Mouse (Mus musculus) forebrain, embryonic 16.5 days (tissue): Measurements from ENCODE around the gene Umad1. TPM values are rescaled to one million over a fixed set of nuclear protein-coding genes. Genes with fewer than 3 reads are reported as not detected.

ENCODE experiments used
- ATAC-seq: fragments of 200-750 bp; cut with Nextera tagmentation; 2 replicates; pipeline ENCODE4 v1.8.0; 2017; ENCODE audit warnings: mild to moderate bottlenecking, moderate library complexity
- H3K27ac ChIP-seq: fragments of 300-500 bp; sonication (generic); 2 replicates; pipeline ENCODE4 v1.5.1; 2014; ENCODE audit warnings: low read length, control low read depth
- H3K27me3 ChIP-seq: fragments of 300-500 bp; sonication (generic); replicated peaks from 2 replicates; pipeline ENCODE4 v1.6.1; 2014; ENCODE audit warnings: low read length; ENCODE audit not compliant: control insufficient read depth, insufficient read depth
- H3K36me3 ChIP-seq: fragments of 300-500 bp; sonication (generic); 2 replicates; pipeline ENCODE4 v1.6.1; 2014; ENCODE audit not compliant: control insufficient read depth, insufficient read depth
- H3K4me1 ChIP-seq: fragments of 300-500 bp; sonication (generic); replicated peaks from 2 replicates; pipeline ENCODE4 v1.6.1; 2014; ENCODE audit warnings: low read length; ENCODE audit not compliant: control insufficient read depth, insufficient read depth
- H3K4me2 ChIP-seq: fragments of 300-500 bp; sonication (generic); 2 replicates; pipeline ENCODE4 v1.6.1; 2014; ENCODE audit warnings: mild to moderate bottlenecking, low read length, control low read depth
- H3K4me3 ChIP-seq: fragments of 300-500 bp; sonication (generic); replicated peaks from 2 replicates; pipeline ENCODE4 v1.5.1; 2014; ENCODE audit warnings: mild to moderate bottlenecking, low read length, control low read depth
- H3K9ac ChIP-seq: fragments of 300-500 bp; sonication (generic); replicated peaks from 2 replicates; pipeline ENCODE4 v1.6.1; 2014; ENCODE audit warnings: low read depth, low read length, control low read depth
- H3K9me3 ChIP-seq: fragments of 300-500 bp; sonication (generic); 2 replicates; pipeline ENCODE4 v1.6.1; 2016; ENCODE audit warnings: low read length; ENCODE audit not compliant: control insufficient read depth
- WGBS: fragments of 180-500 bp; shearing (Covaris S2); extraction: QIAGEN DNeasy Blood & Tissue Kit; methylation state at CpG from one replicate; pipeline ENCODE4 v1.1.7; 2014; 5-methylcytosine and 5-hydroxymethylcytosine counted together
- polyA plus RNA-seq: library from polyadenylated mRNA; unstranded; fragments of >200 nt; fragmentation: Nextera tagmentation; extraction: Ambion mirVana; gene quantifications from 2 replicates; pipeline ENCODE4 v1.2.1, GENCODE M21; 2015

Gene Umad1
- polyA plus RNA-seq, 1 experiment from 2014 or later, result 46.0 TPM

GRCm38 (mm10) chr6:8393029-8393428, 133.9 kb downstream of the Umad1 start:
- 89% methylated on average over 4 of the region's 4 CpGs for WGBS
- Histone ChIP-seq H3K9ac (no peak overlapping the region), H3K36me3 (no peaks in the 10 kb centered on the region)

GRCm38 (mm10) chr6:8394044-8394443, 135.0 kb downstream of the Umad1 start:
- peak; percentile 28; the same call in 1 of the 2 replicates for ATAC-seq
- Histone ChIP-seq H3K9me3 (no peaks in the 10 kb centered on the region), H3K27me3 (no peaks in the 10 kb centered on the region), H3K4me2 (no peak overlapping the region), H3K9ac (no peak overlapping the region), H3K4me3 (no peak overlapping the region), H3K36me3 (no peaks in the 10 kb centered on the region), H3K27ac (no peak overlapping the region), H3K4me1 (peaks cover 5% of the 10 kb centered on the region)

More at GRCm38 (mm10) chr6:8393029-8393428, 133.9 kb downstream of the Umad1 start:
- H3K4me1 ChIP-seq, result peaks cover 5% of the 10 kb centered on the region
- H3K9me3 ChIP-seq, result no peaks in the 10 kb centered on the region
- ATAC-seq, result no peak
- no peak overlapping the region for H3K4me2 ChIP-seq
- no peaks in the 10 kb centered on the region for H3K27me3 ChIP-seq
- no peak overlapping the region for H3K27ac ChIP-seq
- no peak overlapping the region for H3K4me3 ChIP-seq

- H3K4me2 ChIP-seq, result no peak overlapping the region
- H3K9me3 ChIP-seq, result no peaks in the 10 kb centered on the region
- no peaks in the 10 kb centered on the region for H3K27me3 ChIP-seq
- H3K9ac ChIP-seq, result no peak overlapping the region
- H3K27ac ChIP-seq, result no peak overlapping the region
- ATAC-seq, result no peak
- 41% methylated on average over 4 of the region's 4 CpGs for WGBS
- H3K4me3 ChIP-seq, result no peak overlapping the region
- peaks cover 5% of the 10 kb centered on the region for H3K4me1 ChIP-seq
- no peaks in the 10 kb centered on the region for H3K36me3 ChIP-seq
These were observed 136.0 kb downstream of the Umad1 start for GRCm38 (mm10) chr6:8395061-8395460.

- 75% methylated on average over 7 of the region's 7 CpGs for WGBS
- peak; percentile 39; the same call in 1 of the 2 replicates for ATAC-seq
- no peak overlapping the region for H3K9ac ChIP-seq
- H3K4me2 ChIP-seq, result no peak overlapping the region
- no peaks in the 10 kb centered on the region for H3K9me3 ChIP-seq
- H3K27ac ChIP-seq, result peak overlapping the region; percentile 42
- no peak overlapping the region for H3K4me3 ChIP-seq
- peaks cover 5% of the 10 kb centered on the region for H3K4me1 ChIP-seq
- H3K36me3 ChIP-seq, result no peaks in the 10 kb centered on the region
- H3K27me3 ChIP-seq, result no peaks in the 10 kb centered on the region
These were observed 138.2 kb downstream of the Umad1 start for GRCm38 (mm10) chr6:8397252-8397651.

- Histone ChIP-seq H3K4me3 (no peak overlapping the region), H3K4me1 (peaks cover 5% of the 10 kb centered on the region), H3K4me2 (no peak overlapping the region), H3K9me3 (no peaks in the 10 kb centered on the region), H3K36me3 (peaks cover 2% of the 10 kb centered on the region; the same call in 1 of the 2 replicates), H3K27ac (peak overlapping the region; percentile 10; the same call in 1 of the 2 replicates), H3K27me3 (no peaks in the 10 kb centered on the region), H3K9ac (no peak overlapping the region)
- 16% methylated on average over 1 of the region's 1 CpGs for WGBS
- peak; percentile 26; the same call in 1 of the 2 replicates for ATAC-seq
These were observed 140.6 kb downstream of the Umad1 start for GRCm38 (mm10) chr6:8399710-8400109.

GRCm38 (mm10) chr6:8403127-8403526, 144.0 kb downstream of the Umad1 start:
- 91% methylated on average over 5 of the region's 5 CpGs for WGBS
- Histone ChIP-seq H3K27me3 (no peaks in the 10 kb centered on the region), H3K36me3 (peaks cover 2% of the 10 kb centered on the region; the same call in 1 of the 2 replicates), H3K4me2 (no peak overlapping the region), H3K9me3 (no peaks in the 10 kb centered on the region), H3K27ac (no peak overlapping the region), H3K9ac (no peak overlapping the region), H3K4me1 (no peaks in the 10 kb centered on the region; the same call in 1 of the 2 replicates), H3K4me3 (no peak overlapping the region)
- ATAC-seq, result no peak

- H3K9me3 ChIP-seq, result no peaks in the 10 kb centered on the region
These were observed 146.8 kb downstream of the Umad1 start for GRCm38 (mm10) chr6:8405844-8406243.

GRCm38 (mm10) chr6:8408332-8408731, 149.2 kb downstream of the Umad1 start:
- no peaks in the 10 kb centered on the region for H3K9me3 ChIP-seq
- H3K27me3 ChIP-seq, result no peaks in the 10 kb centered on the region
- H3K27ac ChIP-seq, result no peak overlapping the region
- H3K9ac ChIP-seq, result no peak overlapping the region
- no peak overlapping the region for H3K4me3 ChIP-seq
- peaks cover 8% of the 10 kb centered on the region for H3K4me1 ChIP-seq
- WGBS, result 82% methylated on average over 2 of the region's 2 CpGs
- no peak for ATAC-seq
- no peak overlapping the region for H3K4me2 ChIP-seq
- H3K36me3 ChIP-seq, result no peaks in the 10 kb centered on the region

More at GRCm38 (mm10) chr6:8405844-8406243, 146.8 kb downstream of the Umad1 start:
- Histone ChIP-seq H3K36me3 (peaks cover 2% of the 10 kb centered on the region; the same call in 1 of the 2 replicates), H3K4me1 (no peaks in the 10 kb centered on the region), H3K4me3 (no peak overlapping the region), H3K27me3 (no peaks in the 10 kb centered on the region), H3K27ac (no peak overlapping the region), H3K4me2 (no peak overlapping the region), H3K9ac (no peak overlapping the region)
- 95% methylated on average over 5 of the region's 5 CpGs for WGBS
- ATAC-seq, result no peak

GRCm38 (mm10) chr6:8409865-8410264, 150.8 kb downstream of the Umad1 start:
- Histone ChIP-seq H3K9me3 (no peaks in the 10 kb centered on the region), H3K36me3 (no peaks in the 10 kb centered on the region), H3K27me3 (no peaks in the 10 kb centered on the region), H3K27ac (no peak overlapping the region), H3K9ac (no peak overlapping the region), H3K4me3 (no peak overlapping the region), H3K4me2 (no peak overlapping the region), H3K4me1 (peaks cover 11% of the 10 kb centered on the region)
- WGBS, result 73% methylated on average over 4 of the region's 4 CpGs
- ATAC-seq, result no peak
